Mouse (Mus musculus): ENCODE data around the gene Asic1. TPM values are rescaled to one million over a fixed set of nuclear protein-coding genes. Genes with fewer than 3 reads are reported as not detected.

Asic1 gene
- polyA plus RNA-seq, 2 experiments = 1.4 to 3.4 TPM

DNA sequence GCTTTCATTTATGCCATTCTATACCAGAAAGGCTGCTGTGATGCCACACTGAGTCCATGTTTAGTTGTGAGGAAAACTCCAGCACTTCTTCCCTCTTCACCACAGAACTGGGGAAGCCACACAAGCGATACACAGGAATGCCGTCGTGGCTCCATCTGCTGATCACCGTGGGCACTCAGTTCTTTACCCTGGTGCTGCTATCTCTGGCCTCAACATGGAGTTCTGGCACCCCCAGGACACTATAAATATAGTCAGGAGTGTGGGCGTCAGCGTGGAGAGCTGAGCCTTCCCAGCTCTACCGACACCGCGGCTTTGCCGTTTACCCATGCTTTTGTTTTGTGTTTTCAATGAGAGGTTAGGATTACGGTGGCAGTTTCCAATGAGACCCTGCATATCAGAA is 66.5 kb downstream of the Asic1 start:
- 95% methylated on average over 11 of the region's 11 CpGs for WGBS
- Histone ChIP-seq H3K27me3 (ENCODE audit: control insufficient read depth, insufficient read depth, low read length) (no peaks in the 10 kb centered on the region), H3K27ac (replicated peaks; ENCODE audit: low read depth, low read length) (no peak overlapping the region), H3K4me2 (replicated peaks; ENCODE audit: low read depth, low read length, severe bottlenecking) (no peak overlapping the region), H3K9me3 (ENCODE audit: control insufficient read depth, low read length) (no peaks in the 10 kb centered on the region), H3K4me3 (replicated peaks; ENCODE audit: low read length) (no peak overlapping the region), H3K9ac (ENCODE audit: low read depth, low read length, severe bottlenecking) (no peak overlapping the region), H3K36me3 (ENCODE audit: control insufficient read depth, insufficient read depth, low read length) (peaks cover 78% of the 10 kb centered on the region), H3K4me1 (ENCODE audit: control insufficient read depth, insufficient read depth, low read length) (no peaks in the 10 kb centered on the region)
- ATAC-seq (ENCODE audit: low FRiP score, low read depth) (no peak), DNase-seq (ENCODE audit: low spot score) (no peak)
- no peak for TF ChIP-seq POLR2A (IDR thresholded peaks at IDR 0.05; ENCODE audit: borderline replicate concordance, extremely low read depth, insufficient read depth, insufficient read length)

DNA sequence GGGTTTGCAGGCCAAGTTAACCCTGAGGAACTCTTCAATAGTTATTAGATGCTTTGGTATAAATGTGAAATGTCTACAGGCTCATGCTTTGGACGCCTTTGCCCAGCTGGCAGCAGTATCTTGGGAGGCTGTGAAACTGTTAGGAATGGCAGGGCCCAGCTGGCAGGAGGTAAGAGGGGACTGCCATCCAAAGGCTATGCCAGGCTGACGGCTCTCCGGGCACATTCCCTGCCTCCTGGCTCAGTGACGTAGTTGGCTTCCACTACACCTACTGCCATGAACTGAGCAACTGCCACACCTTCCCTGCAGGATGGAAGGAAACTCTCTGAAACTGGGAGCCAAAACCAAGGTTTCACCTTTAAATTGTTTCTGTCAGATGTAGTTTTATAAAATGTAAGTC is 70.1 kb downstream of the Asic1 start:
- Histone ChIP-seq H3K9ac (ENCODE audit: low read depth, low read length, severe bottlenecking) (no peak overlapping the region), H3K4me2 (replicated peaks; ENCODE audit: low read depth, low read length, severe bottlenecking) (no peak overlapping the region), H3K4me1 (ENCODE audit: control insufficient read depth, insufficient read depth, low read length) (no peaks in the 10 kb centered on the region), H3K9me3 (ENCODE audit: control insufficient read depth, low read length) (no peaks in the 10 kb centered on the region), H3K36me3 (ENCODE audit: control insufficient read depth, insufficient read depth, low read length) (peaks cover 79% of the 10 kb centered on the region), H3K27ac (replicated peaks; ENCODE audit: low read depth, low read length) (no peak overlapping the region), H3K27me3 (ENCODE audit: control insufficient read depth, insufficient read depth, low read length) (no peaks in the 10 kb centered on the region), H3K4me3 (replicated peaks; ENCODE audit: low read length) (no peak overlapping the region)
- no peak for TF ChIP-seq POLR2A (IDR thresholded peaks at IDR 0.05; ENCODE audit: borderline replicate concordance, extremely low read depth, insufficient read depth, insufficient read length)
- DNase-seq (ENCODE audit: low spot score) = no peak
- ATAC-seq (ENCODE audit: low FRiP score, low read depth) = no peak
- over 99% methylated on average over 4 of the region's 4 CpGs for WGBS

Other genes with a start within 250 kb of the Asic1 start
- gene Nckap5l, start 212.6 kb upstream of the Asic1 start, polyA plus RNA-seq (2012; rRNA removed) = 24.4 and 32.4 TPM in 2 replicates
- gene Nckap5l, start 212.6 kb upstream of the Asic1 start, polyA plus RNA-seq (2014; fragmentation: Nextera tagmentation; extraction: Ambion mirVana) = 14.1 and 19.3 TPM in 2 replicates
- gene Bcdin3d, start 195.6 kb upstream of the Asic1 start, polyA plus RNA-seq (2012; rRNA removed) = 9.0 and 9.2 TPM in 2 replicates
- 13.6 and 14.5 TPM in 2 replicates for gene Bcdin3d, start 195.6 kb upstream of the Asic1 start, polyA plus RNA-seq (2014; fragmentation: Nextera tagmentation; extraction: Ambion mirVana)
- gene Faim2, start 142.2 kb upstream of the Asic1 start, polyA plus RNA-seq (2012; rRNA removed) = 0.21 and 0.27 TPM in 2 replicates
- gene Faim2, start 142.2 kb upstream of the Asic1 start, polyA plus RNA-seq (2014; fragmentation: Nextera tagmentation; extraction: Ambion mirVana) = 0.10 and 0.21 TPM in 2 replicates
- gene Aqp2, start 91.3 kb upstream of the Asic1 start, polyA plus RNA-seq (2012; rRNA removed) = not detected in 2 replicates
- gene Aqp2, start 91.3 kb upstream of the Asic1 start, polyA plus RNA-seq (2014; fragmentation: Nextera tagmentation; extraction: Ambion mirVana) = not detected in 2 replicates
- 0.26 TPM in 2 replicates for gene Aqp5, start 79.6 kb upstream of the Asic1 start, polyA plus RNA-seq (2012; rRNA removed)
- gene Aqp5, start 79.6 kb upstream of the Asic1 start, polyA plus RNA-seq (2014; fragmentation: Nextera tagmentation; extraction: Ambion mirVana) = 0.28 and 0.47 TPM in 2 replicates
- gene Aqp6, start 69.0 kb upstream of the Asic1 start, polyA plus RNA-seq (2012; rRNA removed) = 0.03 TPM in 1 of 2 replicates, not detected in the other
- gene Aqp6, start 69.0 kb upstream of the Asic1 start, polyA plus RNA-seq (2014; fragmentation: Nextera tagmentation; extraction: Ambion mirVana) = not detected in 2 replicates
- 102 and 107 TPM in 2 replicates for gene Racgap1, start 18.7 kb upstream of the Asic1 start, polyA plus RNA-seq (2012; rRNA removed)
- gene Racgap1, start 18.7 kb upstream of the Asic1 start, polyA plus RNA-seq (2014; fragmentation: Nextera tagmentation; extraction: Ambion mirVana) = 82.1 and 92.4 TPM in 2 replicates
- gene Smarcd1, start 31.8 kb downstream of the Asic1 start, polyA plus RNA-seq (2012; rRNA removed) = 77.1 and 93.5 TPM in 2 replicates
- 41.9 and 49.2 TPM in 2 replicates for gene Smarcd1, start 31.8 kb downstream of the Asic1 start, polyA plus RNA-seq (2014; fragmentation: Nextera tagmentation; extraction: Ambion mirVana)
- gene Gm17349, start 35.1 kb downstream of the Asic1 start, polyA plus RNA-seq (2012; rRNA removed) = 0.63 TPM in 1 of 2 replicates, not detected in the other
- not detected in 2 replicates for gene Gm17349, start 35.1 kb downstream of the Asic1 start, polyA plus RNA-seq (2014; fragmentation: Nextera tagmentation; extraction: Ambion mirVana)
- gene Gpd1, start 47.1 kb downstream of the Asic1 start, polyA plus RNA-seq (2012; rRNA removed) = 1.4 TPM in 2 replicates
- 0.15 and 0.22 TPM in 2 replicates for gene Gpd1, start 47.1 kb downstream of the Asic1 start, polyA plus RNA-seq (2014; fragmentation: Nextera tagmentation; extraction: Ambion mirVana)
- gene Cox14, start 55.2 kb downstream of the Asic1 start, polyA plus RNA-seq (2012; rRNA removed) = 157 and 199 TPM in 2 replicates
- gene Cox14, start 55.2 kb downstream of the Asic1 start, polyA plus RNA-seq (2014; fragmentation: Nextera tagmentation; extraction: Ambion mirVana) = 174 and 194 TPM in 2 replicates
- gene Cers5, start 102.5 kb downstream of the Asic1 start, polyA plus RNA-seq (2012; rRNA removed) = 75.1 and 89.2 TPM in 2 replicates
- gene Cers5, start 102.5 kb downstream of the Asic1 start, polyA plus RNA-seq (2014; fragmentation: Nextera tagmentation; extraction: Ambion mirVana) = 84.9 and 85.8 TPM in 2 replicates
- gene Lima1, start 205.1 kb downstream of the Asic1 start, polyA plus RNA-seq (2012; rRNA removed) = 65.9 and 81.2 TPM in 2 replicates
- gene Lima1, start 205.1 kb downstream of the Asic1 start, polyA plus RNA-seq (2014; fragmentation: Nextera tagmentation; extraction: Ambion mirVana) = 76.0 and 87.3 TPM in 2 replicates